Mouse (Mus musculus) inflammation-experienced regulatory T-cells (primary cell): ENCODE measurements around the gene Zfp9. TPM values are rescaled to one million over a fixed set of nuclear protein-coding genes. Genes with fewer than 3 reads are reported as not detected.

Experiments
- polyA plus RNA-seq, 2 experiments: library from polyadenylated mRNA; unstranded; fragments of 100-300 nt; shearing (Covaris generic); gene quantifications; one replicate each; pipeline ENCODE4 v1.2.1; 2017

The Zfp9 gene
- polyA plus RNA-seq: 1 to 10 TPM in 1 of 2 experiments, under 1 TPM in 1; 0.13 to 1.0 TPM

DNA sequence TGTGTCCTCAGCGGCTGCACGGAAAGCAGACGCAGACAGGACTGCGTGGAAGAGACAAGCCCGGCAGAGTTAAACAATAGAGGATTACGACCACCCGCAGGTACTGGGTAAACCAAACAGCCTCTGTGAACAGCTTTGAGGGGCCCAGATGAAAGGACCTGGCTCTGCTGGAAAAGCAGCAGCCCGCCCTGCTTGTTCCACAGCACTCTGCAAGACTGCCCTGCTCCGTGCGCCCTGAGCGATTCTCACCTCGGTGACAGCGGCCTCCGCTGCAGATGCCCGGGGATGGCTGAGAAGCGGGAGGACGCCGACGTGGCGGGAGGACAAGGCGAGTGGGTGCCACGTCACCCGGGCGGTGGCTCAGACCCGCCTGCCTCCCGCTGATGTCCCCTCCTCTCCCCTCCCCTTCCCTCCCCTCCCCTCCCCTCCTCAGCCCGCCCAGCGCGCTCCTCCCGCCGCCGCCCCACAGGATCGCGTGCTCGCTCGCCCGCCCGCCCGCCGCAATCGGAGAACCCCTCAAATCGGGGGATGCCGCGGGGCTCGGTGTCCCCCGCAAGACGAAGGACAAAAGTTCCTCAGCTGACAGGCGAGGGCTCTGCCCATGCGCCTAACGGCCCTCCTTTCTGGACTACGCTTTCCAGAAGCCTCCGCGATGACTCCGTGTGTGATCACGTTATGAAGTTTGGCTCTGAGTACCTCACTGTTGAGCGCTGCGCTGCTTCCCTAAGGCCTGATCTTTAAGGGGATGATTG lies at the start of gene Zfp9:
Gene Zfp9 (minus strand): TSS at position 364 of the 752 bp plus-strand sequence.

DNA sequence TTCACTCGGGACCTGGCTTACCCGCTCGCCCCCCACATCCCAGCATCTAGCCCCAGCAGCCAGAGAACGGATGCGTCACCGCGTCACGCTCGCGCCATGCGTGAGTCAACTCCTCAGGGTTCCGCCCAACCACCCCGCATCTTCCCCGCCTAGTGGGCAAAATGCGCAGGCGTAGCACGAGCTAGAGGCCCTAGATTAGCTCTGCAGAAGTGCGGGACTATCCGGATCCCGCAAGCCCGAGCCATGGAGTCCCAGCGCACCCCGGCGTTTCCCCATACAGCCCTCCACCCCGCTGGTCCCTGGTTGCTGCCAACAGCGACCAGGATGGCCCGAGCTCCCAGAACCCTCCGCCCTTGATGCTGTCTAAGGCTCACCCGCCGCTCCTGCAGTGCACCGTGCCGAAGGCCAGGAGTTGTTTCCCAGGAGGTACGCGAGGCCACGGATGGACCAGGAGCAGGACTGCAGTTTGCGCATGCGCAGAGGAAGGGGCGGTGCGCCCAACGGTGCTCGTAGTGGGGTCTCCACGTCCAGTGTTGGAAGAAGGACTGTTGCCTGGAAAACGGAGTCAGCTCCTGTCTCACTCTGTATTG lies 24.0 kb downstream of the Zfp9 start, which contains the start of gene Zfp248:
Gene Zfp248 (minus strand): TSS at position 487 of the 590 bp plus-strand sequence.

DNA sequence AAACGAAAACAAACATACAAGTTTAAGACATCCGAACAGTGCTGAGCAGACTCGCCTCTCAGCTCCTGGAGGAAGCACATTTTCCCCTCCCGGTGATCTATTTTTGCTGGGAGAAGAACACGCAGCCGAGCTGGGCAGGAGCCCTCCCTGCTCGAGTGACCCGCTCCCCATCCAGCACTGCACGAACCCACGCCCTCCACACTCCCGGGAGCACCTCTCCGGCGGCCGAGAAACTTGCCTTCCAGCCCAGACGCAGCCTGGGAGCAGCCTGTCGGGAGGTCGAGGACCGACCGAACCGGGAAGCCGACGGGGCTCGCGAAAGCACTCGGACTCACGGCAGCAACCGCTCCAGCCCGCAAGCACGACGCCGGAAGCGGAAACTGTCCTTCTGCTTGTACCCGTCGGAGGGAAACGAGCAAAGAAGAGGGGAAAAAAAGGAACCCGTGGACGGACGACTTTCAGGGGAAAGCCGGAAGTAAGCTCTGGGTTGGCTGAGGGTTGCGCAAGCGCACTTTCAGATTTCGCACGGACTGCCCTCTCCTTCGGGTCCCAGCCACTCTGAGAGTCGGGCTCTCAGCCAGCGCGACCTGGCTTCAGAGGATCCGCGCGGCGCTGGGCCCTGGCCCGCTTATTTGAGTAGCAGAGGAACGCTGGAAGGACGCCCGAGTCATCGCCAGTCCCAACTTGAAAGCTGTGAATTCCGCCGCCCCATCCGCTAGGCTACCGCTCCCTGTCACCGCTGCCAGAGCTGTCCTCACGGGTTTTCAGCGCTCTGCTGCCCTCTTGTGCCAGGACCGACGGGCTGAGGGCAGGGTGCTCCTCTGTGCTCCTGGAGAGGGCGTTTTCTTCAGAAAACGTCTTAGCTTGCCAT lies 59.8 kb downstream of the Zfp9 start, which contains the start of gene Bms1:
Gene Bms1 (minus strand): TSS at position 425 of the 871 bp plus-strand sequence.

Other genes starting within 250 kb of the Zfp9 start
- gene Bms1, start 59.8 kb downstream of the Zfp9 start, polyA plus RNA-seq: 10 to 100 TPM; 49.0 to 49.6 TPM
- gene Zfp248, start 23.8 kb downstream of the Zfp9 start, polyA plus RNA-seq: 1 to 10 TPM; 4.7 to 9.7 TPM
- 10 to 100 TPM; 11.6 to 15.2 TPM for gene Ankrd26, start 82.9 kb upstream of the Zfp9 start, polyA plus RNA-seq